Comparison of ENCODE assay signal across 24 mouse cellular contexts in genomic region chr7:122137071-122137470, GRCm38 (mm10). TPM values are rescaled to one million over a fixed set of nuclear protein-coding genes. Genes with fewer than 3 reads are reported as not detected.
DNase-seq lines count a peak whose midpoint lies in the region; TF ChIP-seq lines count a peak whose summit lies in the region.
"Had no signal": no experiment of that assay in that cellular context is flagged by ENCODE, and none has a peak within 500 bp of the region (broad histone marks: within the 10 kb centered on the region; RNA-seq: fewer than 3 reads in every experiment).

No protein-coding gene starts in this region.

- peak; percentile 78 for DNase-seq in kidney, adult 9 months
- DNase-seq in kidney, postnatal 14 days: no peak
- no peak for DNase-seq in embryo, embryonic 9.5 days (ENCODE audit: extremely low spot score)
- DNase-seq in spleen, adult 12 weeks (ENCODE audit: low spot score): no peak
- DNase-seq: adrenal gland, adult 8-10 months; adrenal gland, postnatal 14 days; adrenal gland, postnatal 36 days; B cell, adult 2 months; cerebellum, adult 11 months; cerebellum, adult 18-20 months; cerebellum, adult 8-10 months; cerebellum, adult 9-11 months; cerebellum, postnatal 14 days; cerebellum, postnatal 36 days; embryo, embryonic 11 days; forebrain, postnatal 0 days had no signal

- H3K4me3 ChIP-seq in bone marrow macrophage, adult 2 months (ENCODE audit: insufficient read depth, low read length): no peak overlapping the region
- H3K4me3 ChIP-seq: embryonic facial prominence, embryonic 10.5 days; embryonic facial prominence, embryonic 12.5 days; forebrain, embryonic 13.5 days; forebrain, embryonic 15.5 days had no signal

- peaks cover 23% of the 10 kb centered on the region for H3K4me1 ChIP-seq in bone marrow macrophage, adult 2 months (ENCODE audit: control insufficient read depth, insufficient read depth, low read length)

- H3K27ac ChIP-seq in bone marrow macrophage, adult 2 months (ENCODE audit: insufficient read depth, low read depth, low read length): peak overlapping the region; percentile 67
- H3K27ac ChIP-seq: embryonic facial prominence, embryonic 10.5 days; embryonic facial prominence, embryonic 12.5 days; forebrain, embryonic 13.5 days; forebrain, embryonic 15.5 days had no signal

- no peak for TF ChIP-seq CTCF in bone marrow macrophage, adult 2 months (IDR thresholded peaks at IDR 0.05; ENCODE audit: low read depth, low read length)

- no peak for TF ChIP-seq POLR2A in bone marrow macrophage, adult 2 months (IDR thresholded peaks at IDR 0.05; ENCODE audit: borderline replicate concordance, low read depth, low read length)

RNA-seq across cellular contexts. Expression of gene Dctn5, which starts 4.2 kb away (rescaled TPM):
- 118 and 129 TPM in 2 replicates for polyA plus RNA-seq in bone marrow macrophage, adult 2 months (2012; ENCODE audit: insufficient read depth, insufficient read length, missing spikeins)

RNA-seq across cellular contexts. Expression of gene Palb2, which starts 4.3 kb away (rescaled TPM):
- polyA plus RNA-seq in bone marrow macrophage, adult 2 months (2012; ENCODE audit: insufficient read depth, insufficient read length, missing spikeins): 12.2 and 12.5 TPM in 2 replicates

RNA-seq across cellular contexts. Expression of gene Plk1, which starts 22.2 kb away (rescaled TPM):
- 28.0 and 31.9 TPM in 2 replicates for polyA plus RNA-seq in bone marrow macrophage, adult 2 months (2012; ENCODE audit: insufficient read depth, insufficient read length, missing spikeins)

RNA-seq across cellular contexts. Expression of gene Ndufab1, which starts 35.4 kb away (rescaled TPM):
- polyA plus RNA-seq in bone marrow macrophage, adult 2 months (2012; ENCODE audit: insufficient read depth, insufficient read length, missing spikeins): 96.8 and 102 TPM in 2 replicates

RNA-seq across cellular contexts. Expression of gene Ern2, which starts 48.9 kb away (rescaled TPM):
- polyA plus RNA-seq in bone marrow macrophage, adult 2 months (2012; ENCODE audit: insufficient read depth, insufficient read length, missing spikeins): not detected in 2 replicates
- polyA plus RNA-seq: activated CD4-positive, CD25-positive, alpha-beta regulatory T cell, adult 4 months; embryonic facial prominence, embryonic 12.5 days; G1E; Patski had no signal
